Comparison of ENCODE assay signal across 7 mouse cellular contexts in the genomic region with DNA sequence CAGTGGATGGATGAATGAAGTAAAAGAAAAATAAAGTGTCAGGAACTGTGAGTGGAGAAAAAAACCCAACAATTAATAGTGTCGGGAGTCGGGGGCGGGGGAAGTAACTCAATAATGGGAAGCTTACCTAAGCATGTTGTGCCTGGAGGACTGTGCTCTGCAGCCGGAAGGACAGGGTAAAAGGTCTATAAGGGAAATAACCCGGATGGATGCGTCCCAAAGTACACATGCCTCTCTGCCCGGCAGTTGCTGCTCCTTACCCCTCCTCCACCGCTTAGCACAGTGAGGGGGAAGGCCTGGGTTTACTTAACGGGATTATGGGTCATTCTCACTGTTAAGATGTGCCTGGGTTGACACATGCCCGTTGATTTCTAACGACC. TPM values are rescaled to one million over a fixed set of nuclear protein-coding genes. Genes with fewer than 3 reads are reported as not detected.
DNase-seq lines count a peak whose midpoint lies in the region; ATAC-seq and TF ChIP-seq lines count a peak whose summit lies in the region.

No protein-coding gene starts in this region.

- H3K4me3 ChIP-seq in ES-Bruce4 (ENCODE audit: low read depth, low read length) = peak overlapping the region; percentile 75
- H3K4me3 ChIP-seq in embryonic fibroblast, embryonic 13.5 days (ENCODE audit: insufficient read depth, low read length) = peak overlapping the region; percentile 45
- H3K4me3 ChIP-seq in heart, embryonic 15.5 days = peak overlapping the region; percentile 55

- no peak for TF ChIP-seq POLR2A in ES-Bruce4 (IDR thresholded peaks at IDR 0.05; ENCODE audit: insufficient read depth, low read length)
- TF ChIP-seq POLR2A in embryonic fibroblast, embryonic 13.5 days (IDR thresholded peaks at IDR 0.05; ENCODE audit: low read depth, low read length) = no peak; the same call in 1 of the 2 replicates

- H3K4me2 ChIP-seq in heart, embryonic 15.5 days = peak overlapping the region; percentile 73

- TF ChIP-seq EP300 in ES-Bruce4 (IDR thresholded peaks at IDR 0.05; ENCODE audit: insufficient read depth, low read depth, low read length) = no peak

- under 1% methylated on average over 11 of the region's 11 CpGs for WGBS in heart, embryonic 15.5 days

- peak; percentile 59 for ATAC-seq in heart, embryonic 15.5 days (replicated peaks; ENCODE audit: insufficient number of reproducible peaks, insufficient read depth, low FRiP score, low read depth)

- no peaks in the 10 kb centered on the region for H3K4me1 ChIP-seq in ES-Bruce4 (ENCODE audit: control insufficient read depth, insufficient read depth, low read length)
- peaks cover 8% of the 10 kb centered on the region for H3K4me1 ChIP-seq in embryonic fibroblast, embryonic 13.5 days (ENCODE audit: control insufficient read depth, insufficient read depth, low read length)
- peaks cover 16% of the 10 kb centered on the region for H3K4me1 ChIP-seq in heart, embryonic 15.5 days (replicated peaks)

- no peaks in the 10 kb centered on the region for H3K27me3 ChIP-seq in ES-Bruce4 (ENCODE audit: control insufficient read depth, insufficient read depth, low read length, poor library complexity, severe bottlenecking)
- H3K27me3 ChIP-seq in heart, embryonic 15.5 days = no peaks in the 10 kb centered on the region

- no peaks in the 10 kb centered on the region for H3K9me3 ChIP-seq in ES-Bruce4 (replicated peaks; ENCODE audit: control insufficient read depth, insufficient read depth, low read length, poor library complexity, severe bottlenecking)
- no peaks in the 10 kb centered on the region for H3K9me3 ChIP-seq in heart, embryonic 15.5 days (replicated peaks)

- peak overlapping the region; percentile 61 for H3K9ac ChIP-seq in ES-Bruce4 (ENCODE audit: low read depth, poor library complexity, severe bottlenecking)
- H3K9ac ChIP-seq in heart, embryonic 15.5 days = peak overlapping the region; percentile 50

- no peak for TF ChIP-seq CTCF in ES-Bruce4 (IDR thresholded peaks at IDR 0.05; ENCODE audit: low read depth, low read length)
- TF ChIP-seq CTCF in embryonic fibroblast, embryonic 13.5 days (IDR thresholded peaks at IDR 0.05; ENCODE audit: borderline replicate concordance, insufficient read depth, low read length) = no peak

- H3K36me3 ChIP-seq in ES-Bruce4 (ENCODE audit: control insufficient read depth, insufficient read depth, low read length, poor library complexity, severe bottlenecking) = no peaks in the 10 kb centered on the region
- no peaks in the 10 kb centered on the region for H3K36me3 ChIP-seq in heart, embryonic 15.5 days

- DNase-seq in adipocyte (ENCODE audit: low spot score) = peak; percentile 93
- DNase-seq in kidney, postnatal 36 days = peak; percentile 73 to 81
- DNase-seq in lung, postnatal 36 days = peak; percentile 60
- peak; percentile 51 for DNase-seq in retina, postnatal 7 days (ENCODE audit: low read depth, low spot score)

- no peak overlapping the region for H3K27ac ChIP-seq in ES-Bruce4 (ENCODE audit: insufficient read depth, low read length)
- peak overlapping the region; percentile 74 for H3K27ac ChIP-seq in embryonic fibroblast, embryonic 13.5 days (ENCODE audit: insufficient read depth, low read length)
- peak overlapping the region; percentile 96 for H3K27ac ChIP-seq in heart, embryonic 15.5 days

RNA-seq across cellular contexts. Expression of a gene that starts 31.7 kb away (rescaled TPM):
- 1,120 and 1,155 TPM in 2 replicates for polyA plus RNA-seq in ES-Bruce4 (2011; ENCODE audit: insufficient read depth, insufficient read length, low read depth, missing spikeins)
- 522 and 619 TPM in 2 replicates for polyA plus RNA-seq in embryonic fibroblast, embryonic 13.5 days (2011; ENCODE audit: insufficient read length, low read depth, missing spikeins)
- 227 and 271 TPM in 2 replicates for polyA plus RNA-seq in heart, embryonic 15.5 days (2015; fragmentation: Nextera tagmentation; extraction: Ambion mirVana)

RNA-seq across cellular contexts. Expression of a gene that starts 36.6 kb away (rescaled TPM):
- 5.6 and 9.0 TPM in 2 replicates for polyA plus RNA-seq in ES-Bruce4 (2011; ENCODE audit: insufficient read depth, insufficient read length, low read depth, missing spikeins)
- polyA plus RNA-seq in embryonic fibroblast, embryonic 13.5 days (2011; ENCODE audit: insufficient read length, low read depth, missing spikeins) = 2.2 and 2.7 TPM in 2 replicates
- polyA plus RNA-seq in heart, embryonic 15.5 days (2015; fragmentation: Nextera tagmentation; extraction: Ambion mirVana) = 14.0 and 21.5 TPM in 2 replicates

RNA-seq across cellular contexts. Expression of a gene that starts 50.3 kb away (rescaled TPM):
- polyA plus RNA-seq in ES-Bruce4 (2011; ENCODE audit: insufficient read depth, insufficient read length, low read depth, missing spikeins) = 26.5 and 27.7 TPM in 2 replicates
- 55.7 and 66.8 TPM in 2 replicates for polyA plus RNA-seq in embryonic fibroblast, embryonic 13.5 days (2011; ENCODE audit: insufficient read length, low read depth, missing spikeins)
- 202 and 343 TPM in 2 replicates for polyA plus RNA-seq in heart, embryonic 15.5 days (2015; fragmentation: Nextera tagmentation; extraction: Ambion mirVana)
